8 mouse cellular contexts compared by ENCODE assay signal in genomic region chr9:62121551-62122447, GRCm38 (mm10). TPM values are rescaled to one million over a fixed set of nuclear protein-coding genes. Genes with fewer than 3 reads are reported as not detected.
DNase-seq lines count a peak whose midpoint lies in the region; ATAC-seq and TF ChIP-seq lines count a peak whose summit lies in the region.

No protein-coding gene starts in this region.

- peaks cover 8% of the 10 kb centered on the region for H3K27me3 ChIP-seq in G1E (ENCODE audit: insufficient read depth, low read length)
- H3K27me3 ChIP-seq in forebrain, embryonic 12.5 days = 0 out of 2 replicates have a peak, but pooled peaks cover 2% of the 10 kb centered on the region
- H3K27me3 ChIP-seq in lung, embryonic 14.5 days (ENCODE audit: insufficient read depth, low read length) = no peaks in the 10 kb centered on the region

- no peaks in the 10 kb centered on the region for H3K36me3 ChIP-seq in G1E (replicated peaks)
- H3K36me3 ChIP-seq in forebrain, embryonic 12.5 days (replicated peaks) = no peaks in the 10 kb centered on the region
- no peaks in the 10 kb centered on the region for H3K36me3 ChIP-seq in lung, embryonic 14.5 days (ENCODE audit: insufficient read depth)

- peak overlapping the region; percentile 85 for H3K4me3 ChIP-seq in G1E (ENCODE audit: low read depth, low read length)
- H3K4me3 ChIP-seq in forebrain, embryonic 12.5 days (replicated peaks) = peak overlapping the region; percentile 61
- peak overlapping the region; percentile 86 for H3K4me3 ChIP-seq in layer of hippocampus, adult 2 months
- peak overlapping the region; percentile 80 for H3K4me3 ChIP-seq in lung, embryonic 14.5 days (ENCODE audit: low read depth, low read length)

- ATAC-seq in G1E (ENCODE audit: extremely low read depth, insufficient number of reproducible peaks, low FRiP score, poor library complexity, severe bottlenecking) = no peak
- peak; percentile 51 for ATAC-seq in forebrain, embryonic 12.5 days (ENCODE audit: low FRiP score)
- ATAC-seq in lung, embryonic 14.5 days (ENCODE audit: insufficient read depth) = peak; percentile 37

- TF ChIP-seq POLR2A in brain, embryonic 14.5 days (IDR thresholded peaks at IDR 0.05; ENCODE audit: borderline replicate concordance, extremely low read depth, insufficient read depth, insufficient read length, poor library complexity, severe bottlenecking) = no peak

- TF ChIP-seq CTCF in G1E (IDR thresholded peaks at IDR 0.05; ENCODE audit: low read depth, low read length) = no peak
- TF ChIP-seq CTCF in brain, embryonic 14.5 days (IDR thresholded peaks at IDR 0.05; ENCODE audit: borderline replicate concordance, extremely low read depth, insufficient read depth, insufficient read length) = peak; percentile 26; the same call in 1 of the 2 replicates
- peak; percentile 71 for TF ChIP-seq CTCF in layer of hippocampus, adult 2 months (conservative IDR thresholded peaks at IDR 0.05)
- peak; percentile 43 for TF ChIP-seq CTCF in lung, embryonic 14.5 days (IDR thresholded peaks at IDR 0.05; ENCODE audit: low read depth)

- intact Hi-C loops in heart, postnatal 14 days (cut with DNase I) = loop anchor here (2.0 to 10.0 kb wide), 3 partner anchors 81 to 157 kb away; no protein-coding TSS in a partner anchor

- H3K4me2 ChIP-seq in forebrain, embryonic 12.5 days = peak overlapping the region; percentile 77
- H3K4me2 ChIP-seq in lung, embryonic 14.5 days = peak overlapping the region; percentile 94

- DNase-seq in G1E (ENCODE audit: low spot score) = peak; percentile 53
- DNase-seq in brain, embryonic 14.5 days (ENCODE audit: low read depth) = peak; percentile 48
- peak; percentile 45 to 48 for DNase-seq in heart, postnatal 14 days
- peak; percentile 33 to 40 for DNase-seq in layer of hippocampus, adult 2 months (ENCODE audit: low spot score in 2 of 2)
- DNase-seq in lung, embryonic 14.5 days = peak; percentile 52
- peak; percentile 44 to 53 for DNase-seq in right cerebral cortex, adult 2 months (ENCODE audit: low spot score in 2 of 2)
- DNase-seq in yolk sac, embryonic 10.5 days (ENCODE audit: low spot score) = peak; percentile 31

- H3K27ac ChIP-seq in forebrain, embryonic 12.5 days = peak overlapping the region; percentile 90
- H3K27ac ChIP-seq in layer of hippocampus, adult 2 months = peak overlapping the region; percentile 93
- H3K27ac ChIP-seq in lung, embryonic 14.5 days (ENCODE audit: low read depth) = peak overlapping the region; percentile 84

- H3K9ac ChIP-seq in forebrain, embryonic 12.5 days = peak overlapping the region; percentile 89
- H3K9ac ChIP-seq in lung, embryonic 14.5 days = peak overlapping the region; percentile 91

- H3K4me1 ChIP-seq in G1E (ENCODE audit: insufficient read depth, low read depth, low read length) = peaks cover 30% of the 10 kb centered on the region
- peaks cover 19% of the 10 kb centered on the region for H3K4me1 ChIP-seq in forebrain, embryonic 12.5 days
- 0 out of 2 replicates have a peak, but pooled peaks cover 2% of the 10 kb centered on the region for H3K4me1 ChIP-seq in lung, embryonic 14.5 days (ENCODE audit: insufficient read depth)

- no peaks in the 10 kb centered on the region for H3K9me3 ChIP-seq in G1E (replicated peaks)
- no peaks in the 10 kb centered on the region for H3K9me3 ChIP-seq in forebrain, embryonic 12.5 days
- H3K9me3 ChIP-seq in lung, embryonic 14.5 days (ENCODE audit: low read depth, low read length) = no peaks in the 10 kb centered on the region

- WGBS in forebrain, embryonic 12.5 days = under 1% methylated on average over 59 of the region's 59 CpGs
- under 1% methylated on average over 59 of the region's 59 CpGs for WGBS in lung, embryonic 14.5 days

RNA-seq across cellular contexts. Expression of gene Glce, which starts 0.7 kb away (rescaled TPM):
- total RNA-seq in G1E (2014; fragmentation: Nextera tagmentation) (20.5 and 22.3 TPM in 2 replicates), G1E (2017) (16.1 and 18.5 TPM in 2 replicates)
- polyA plus RNA-seq in G1E (2012) = 2.9 and 6.9 TPM in 2 replicates
- polyA plus RNA-seq in brain, embryonic 14.5 days (2012; rRNA removed) = 10.1 and 13.2 TPM in 2 replicates
- 17.9 and 19.6 TPM in 2 replicates for polyA plus RNA-seq in forebrain, embryonic 12.5 days (2016; fragmentation: Nextera tagmentation; extraction: Ambion mirVana)
- total RNA-seq in heart, postnatal 14 days (2021) = 10 to 100 TPM; 11.5 to 12.0 TPM
- total RNA-seq in layer of hippocampus, adult 2 months (2021) = 10 to 100 TPM; 23.9 to 27.5 TPM
- polyA plus RNA-seq in lung, embryonic 14.5 days (2014; fragmentation: Nextera tagmentation; extraction: Ambion mirVana) = 25.2 and 25.9 TPM in 2 replicates
